Mouse (Mus musculus) retina, embryonic 14.5 days (tissue): ENCODE measurements at regions not wholly inside any gene's neighbourhood (a gene's known extent, or its start where the extent isn't known, plus 50 kb on each side); places are given as distances from the start of the nearest gene placed in this dataset.

Experiments used
- DNase-seq: peaks from one replicate; pipeline ENCODE4 v3.0.0-alpha.2; 2015; ENCODE audit warnings: low spot score

GRCm38 (mm10) chrX:57784959-57785358, 237.5 kb upstream of the Zic3 start:
- no peak for DNase-seq

- no peak for DNase-seq
Measured at GRCm38 (mm10) chrX:57787615-57788014, 234.9 kb upstream of the Zic3 start.

- DNase-seq, result peak; percentile 59
Measured at GRCm38 (mm10) chrX:57797956-57798355, 224.5 kb upstream of the Zic3 start.

GRCm38 (mm10) chrX:57798394-57798793, 224.1 kb upstream of the Zic3 start:
- DNase-seq, result peak; percentile 12

GRCm38 (mm10) chrX:57798869-57799268, 223.6 kb upstream of the Zic3 start:
- DNase-seq, result peak; percentile 15
